Mouse (Mus musculus) adrenal gland, adult (tissue): ENCODE data around the gene Evi5l.

Experiments used
- DNase-seq, 2 experiments: peaks; one replicate each; pipeline ENCODE4 v3.0.0; 2022 to 2023; ENCODE audit warnings: low spot score in 1 of 2; ENCODE audit not compliant: inconsistent age in 2 of 2

Gene Evi5l

GRCm38 (mm10) chr8:4165852-4166751 lies at the start of gene Evi5l:
Evi5l (plus strand) TSS chr8:4166567.
- peak; percentile 98 to 100 for DNase-seq

- no peak for DNase-seq
These were observed 32.6 kb upstream of the Evi5l start, which contains the start of gene Cd209g for GRCm38 (mm10) chr8:4133798-4134197. Cd209g (plus strand) TSS chr8:4134098.

- DNase-seq, result peak; percentile 76 to 92
These were observed 26.4 kb upstream of the Evi5l start for GRCm38 (mm10) chr8:4139660-4140646.

GRCm38 (mm10) chr8:4141721-4142120 lies 24.6 kb upstream of the Evi5l start:
- DNase-seq, result no peak

- DNase-seq, result no peak
These were observed 19.1 kb upstream of the Evi5l start for GRCm38 (mm10) chr8:4147272-4147671.

- no peak for DNase-seq
These were observed 11.5 kb upstream of the Evi5l start for GRCm38 (mm10) chr8:4154878-4155277.

GRCm38 (mm10) chr8:4162786-4163185 lies 3.6 kb upstream of the Evi5l start:
- no peak for DNase-seq

- peak; percentile 60 to 67 for DNase-seq
These were observed 1.1 kb upstream of the Evi5l start for GRCm38 (mm10) chr8:4165176-4165851.

- no peak for DNase-seq
These were observed 636 bp downstream of the Evi5l start for GRCm38 (mm10) chr8:4166881-4167525.

GRCm38 (mm10) chr8:4167918-4168317 lies 1.6 kb downstream of the Evi5l start:
- DNase-seq, result no peak

- peak in 1 of 2 experiments; percentile 13 for DNase-seq
These were observed 6.1 kb downstream of the Evi5l start for GRCm38 (mm10) chr8:4172486-4172885.

- DNase-seq, result peak in 1 of 2 experiments; percentile 12
These were observed 7.7 kb downstream of the Evi5l start for GRCm38 (mm10) chr8:4174018-4174417.

GRCm38 (mm10) chr8:4183409-4183808 lies 17.0 kb downstream of the Evi5l start:
- no peak for DNase-seq

GRCm38 (mm10) chr8:4186151-4186550 lies 19.8 kb downstream of the Evi5l start:
- DNase-seq, result no peak

GRCm38 (mm10) chr8:4188605-4189004 lies 22.2 kb downstream of the Evi5l start:
- DNase-seq, result no peak

GRCm38 (mm10) chr8:4189031-4189722 lies 22.8 kb downstream of the Evi5l start:
- DNase-seq, result no peak

- no peak for DNase-seq
These were observed 25.9 kb downstream of the Evi5l start for GRCm38 (mm10) chr8:4192305-4192704.

GRCm38 (mm10) chr8:4192807-4193587 lies 26.6 kb downstream of the Evi5l start:
- peak; percentile 89 to 96 for DNase-seq

- no peak for DNase-seq
These were observed 27.2 kb downstream of the Evi5l start for GRCm38 (mm10) chr8:4193588-4193894.
